Mouse (Mus musculus) hindbrain, embryonic 10.5 days (tissue): ENCODE measurements around the gene Gm3880. TPM values are rescaled to one million over a fixed set of nuclear protein-coding genes. Genes with fewer than 3 reads are reported as not detected.

ENCODE experiments used
- polyA plus RNA-seq: library from polyadenylated mRNA; unstranded; fragments of >200 nt; fragmentation: Nextera tagmentation; extraction: Ambion mirVana; gene quantifications from 2 replicates; pipeline ENCODE4 v1.2.1, GENCODE M21; 2016

Gm3880 gene
- polyA plus RNA-seq, 1 experiment from 2014 or later = not detected

Other genes starting within 250 kb of the Gm3880 start
- 5.9 and 7.8 TPM in 2 replicates for gene Hdac8, start 181.6 kb downstream of the Gm3880 start, polyA plus RNA-seq
- gene Phka1, start 42.7 kb downstream of the Gm3880 start, polyA plus RNA-seq = 6.3 and 6.6 TPM in 2 replicates
- not detected in 2 replicates for gene Gm9112, start 20.7 kb upstream of the Gm3880 start, polyA plus RNA-seq
- gene Dmrtc1b, start 20.9 kb upstream of the Gm3880 start, polyA plus RNA-seq = not detected in 2 replicates
- gene Dmrtc1c1, start 116.0 kb upstream of the Gm3880 start, polyA plus RNA-seq = not detected in 2 replicates
- gene Dmrtc1c2, start 167.6 kb upstream of the Gm3880 start, polyA plus RNA-seq = not detected in 2 replicates
- not detected in 2 replicates for gene 1700031F05Rik, start 181.0 kb upstream of the Gm3880 start, polyA plus RNA-seq
- gene Dmrtc1a, start 221.7 kb upstream of the Gm3880 start, polyA plus RNA-seq = 0.30 and 0.58 TPM in 2 replicates
- gene 1700011M02Rik, start 221.9 kb upstream of the Gm3880 start, polyA plus RNA-seq = not detected in 2 replicates
- gene 1700018G05Rik, start 241.4 kb upstream of the Gm3880 start, polyA plus RNA-seq = not detected in 2 replicates